16 mouse cellular contexts compared by ENCODE assay signal in genomic region chr14:25776294-25776693, GRCm38 (mm10). TPM values are rescaled to one million over a fixed set of nuclear protein-coding genes. Genes with fewer than 3 reads are reported as not detected.
DNase-seq lines count a peak whose midpoint lies in the region; ATAC-seq lines count a peak whose summit lies in the region.
"Had no signal": no experiment of that assay in that cellular context is flagged by ENCODE, and none has a peak within 500 bp of the region (broad histone marks: within the 10 kb centered on the region; RNA-seq: fewer than 3 reads in every experiment).

No protein-coding gene starts in this region.

- no peak overlapping the region for H3K4me3 ChIP-seq in heart, embryonic 10.5 days
- H3K4me3 ChIP-seq in intestine, embryonic 16.5 days (ENCODE audit: low read length) = no peak overlapping the region
- no peak overlapping the region for H3K4me3 ChIP-seq in midbrain, embryonic 13.5 days (replicated peaks)
- H3K4me3 ChIP-seq: gastrocnemius, adult 2 months; liver, embryonic 12.5 days; midbrain, embryonic 12.5 days had no signal

- H3K9ac ChIP-seq in intestine, embryonic 16.5 days (ENCODE audit: low read depth, low read length) = no peak overlapping the region
- H3K9ac ChIP-seq in midbrain, embryonic 13.5 days (replicated peaks) = no peak overlapping the region
- H3K9ac ChIP-seq: liver, embryonic 12.5 days; midbrain, embryonic 12.5 days had no signal

- WGBS in heart, embryonic 10.5 days = 55% methylated on average over 6 of the region's 6 CpGs
- 26% methylated on average over 6 of the region's 6 CpGs for WGBS in intestine, embryonic 16.5 days
- 73% methylated on average over 6 of the region's 6 CpGs for WGBS in midbrain, embryonic 13.5 days

- no peaks in the 10 kb centered on the region for H3K9me3 ChIP-seq in heart, embryonic 10.5 days
- no peaks in the 10 kb centered on the region for H3K9me3 ChIP-seq in intestine, embryonic 16.5 days (ENCODE audit: control insufficient read depth, low read length)
- H3K9me3 ChIP-seq in midbrain, embryonic 13.5 days = no peaks in the 10 kb centered on the region
- H3K9me3 ChIP-seq: liver, embryonic 12.5 days; midbrain, embryonic 12.5 days had no signal

- H3K4me1 ChIP-seq in heart, embryonic 10.5 days = peaks cover 54% of the 10 kb centered on the region
- H3K4me1 ChIP-seq in intestine, embryonic 16.5 days (ENCODE audit: control insufficient read depth, insufficient read depth, low read length) = peaks cover 29% of the 10 kb centered on the region
- no peaks in the 10 kb centered on the region for H3K4me1 ChIP-seq in midbrain, embryonic 13.5 days (replicated peaks)
- H3K4me1 ChIP-seq: midbrain, embryonic 12.5 days had no signal

- peak; percentile 64 for ATAC-seq in intestine, embryonic 16.5 days
- ATAC-seq in midbrain, embryonic 13.5 days = no peak
- ATAC-seq: liver, embryonic 12.5 days had no signal

- no peak overlapping the region for H3K27ac ChIP-seq in heart, embryonic 10.5 days
- peak overlapping the region; percentile 38 for H3K27ac ChIP-seq in intestine, embryonic 16.5 days (ENCODE audit: low read length)
- no peak overlapping the region for H3K27ac ChIP-seq in midbrain, embryonic 13.5 days
- H3K27ac ChIP-seq: gastrocnemius, adult 2 months; liver, embryonic 12.5 days; midbrain, embryonic 12.5 days had no signal

- H3K27me3 ChIP-seq in heart, embryonic 10.5 days (ENCODE audit: insufficient read depth, poor library complexity, severe bottlenecking) = no peaks in the 10 kb centered on the region
- H3K27me3 ChIP-seq in intestine, embryonic 16.5 days (replicated peaks; ENCODE audit: control insufficient read depth, insufficient read depth, low read length) = no peaks in the 10 kb centered on the region
- peaks cover 6% of the 10 kb centered on the region; the same call in 1 of the 2 replicates for H3K27me3 ChIP-seq in midbrain, embryonic 13.5 days

- peak; percentile 58 for DNase-seq in heart, adult 8-10 months (ENCODE audit: low spot score)
- DNase-seq in heart, embryonic 10.5 days (ENCODE audit: low spot score) = no peak
- DNase-seq in 3134 (ENCODE audit: extremely low read depth, insufficient read length, low spot score) (peak; percentile 58), NIH3T3 (ENCODE audit: low read depth) (peak; percentile 79)
- DNase-seq in spleen, postnatal 4 days (ENCODE audit: low spot score in 2 of 2) = no peak
- no peak for DNase-seq in right cerebral cortex, postnatal 4 days
- DNase-seq: adrenal gland, adult 8-10 months; gastrocnemius, adult 2 months; layer of hippocampus, postnatal 36 days; left cerebral cortex, postnatal 4 days; retina, postnatal 1 day; thymus, postnatal 25 days had no signal

- H3K4me2 ChIP-seq in intestine, embryonic 16.5 days (ENCODE audit: low read depth, low read length) = peak overlapping the region; percentile 12; the same call in 1 of the 2 replicates
- no peak overlapping the region for H3K4me2 ChIP-seq in midbrain, embryonic 13.5 days (replicated peaks)
- H3K4me2 ChIP-seq: liver, embryonic 12.5 days; midbrain, embryonic 12.5 days had no signal

- no peaks in the 10 kb centered on the region for H3K36me3 ChIP-seq in heart, embryonic 10.5 days
- no peaks in the 10 kb centered on the region for H3K36me3 ChIP-seq in intestine, embryonic 16.5 days (ENCODE audit: control insufficient read depth, insufficient read depth, low read length)
- no peaks in the 10 kb centered on the region for H3K36me3 ChIP-seq in midbrain, embryonic 13.5 days
- H3K36me3 ChIP-seq: liver, embryonic 12.5 days; midbrain, embryonic 12.5 days had no signal

RNA-seq across cellular contexts. Expression of gene Zcchc24, which starts 7.5 kb away (rescaled TPM):
- total RNA-seq in heart, adult 8-10 months (2022) = 10 to 100 TPM; 28.3 to 37.1 (median 32.0) TPM
- polyA plus RNA-seq in heart, embryonic 10.5 days (2016; fragmentation: Nextera tagmentation; extraction: Ambion mirVana) = 15.2 and 16.9 TPM in 2 replicates
- polyA plus RNA-seq in intestine, embryonic 16.5 days (2015; fragmentation: Nextera tagmentation; extraction: Ambion mirVana) = 9.1 and 10.0 TPM in 2 replicates
- polyA plus RNA-seq in midbrain, embryonic 13.5 days (2015; fragmentation: Nextera tagmentation; extraction: Ambion mirVana) = 7.3 and 9.3 TPM in 2 replicates

Comparison
In these comparisons a context has a peak if more than half of its experiments do, and no peak if none do; other contexts are left out.
1. DNase-seq: peak in heart, adult 8-10 months (single experiment), 3134 (single experiment) and NIH3T3 (single experiment); none in heart, embryonic 10.5 days (single experiment), spleen, postnatal 4 days (0 of 2) and right cerebral cortex, postnatal 4 days (single experiment).